Mouse (Mus musculus) G1E (cell line): Measurements from ENCODE around the gene Emc8.
A peak's percentile ranks its signal among the peaks of the same experiment; 100 is the strongest.

Experiments
- CTCF ChIP-seq: IDR thresholded peaks from 2 replicates; pipeline ENCODE4 v1.5.1; 2012; ENCODE audit warnings: low read depth, low read length, inconsistent platforms, mixed read lengths
- GATA1 ChIP-seq: IDR thresholded peaks from 2 replicates; pipeline ENCODE4 v1.6.1; 2012; ENCODE audit warnings: borderline replicate concordance, low read length, inconsistent platforms, mixed read lengths
- GATA2 ChIP-seq: IDR thresholded peaks from 2 replicates; pipeline ENCODE4 v1.6.1; 2012; ENCODE audit warnings: low read depth, low read length, inconsistent platforms, borderline replicate concordance
- TAL1 ChIP-seq: conservative IDR thresholded peaks from 2 replicates; pipeline ENCODE4 v1.6.1; 2012; ENCODE audit warnings: low read depth, low read length, inconsistent platforms, mixed read lengths

GRCm38 (mm10) chr8:120678447-120678846 lies 10.1 kb upstream of the Emc8 start:
- TF ChIP-seq CTCF, result peak; percentile 62
- no peak for TF ChIP-seq GATA1
- TF ChIP-seq TAL1, result no peak
- no peak for TF ChIP-seq GATA2
